Mouse (Mus musculus): Measurements from ENCODE around the gene Dusp13. TPM values are rescaled to one million over a fixed set of nuclear protein-coding genes. Genes with fewer than 3 reads are reported as not detected.

Gene Dusp13
- not detected in 2 replicates for polyA plus RNA-seq (2012)

DNA sequence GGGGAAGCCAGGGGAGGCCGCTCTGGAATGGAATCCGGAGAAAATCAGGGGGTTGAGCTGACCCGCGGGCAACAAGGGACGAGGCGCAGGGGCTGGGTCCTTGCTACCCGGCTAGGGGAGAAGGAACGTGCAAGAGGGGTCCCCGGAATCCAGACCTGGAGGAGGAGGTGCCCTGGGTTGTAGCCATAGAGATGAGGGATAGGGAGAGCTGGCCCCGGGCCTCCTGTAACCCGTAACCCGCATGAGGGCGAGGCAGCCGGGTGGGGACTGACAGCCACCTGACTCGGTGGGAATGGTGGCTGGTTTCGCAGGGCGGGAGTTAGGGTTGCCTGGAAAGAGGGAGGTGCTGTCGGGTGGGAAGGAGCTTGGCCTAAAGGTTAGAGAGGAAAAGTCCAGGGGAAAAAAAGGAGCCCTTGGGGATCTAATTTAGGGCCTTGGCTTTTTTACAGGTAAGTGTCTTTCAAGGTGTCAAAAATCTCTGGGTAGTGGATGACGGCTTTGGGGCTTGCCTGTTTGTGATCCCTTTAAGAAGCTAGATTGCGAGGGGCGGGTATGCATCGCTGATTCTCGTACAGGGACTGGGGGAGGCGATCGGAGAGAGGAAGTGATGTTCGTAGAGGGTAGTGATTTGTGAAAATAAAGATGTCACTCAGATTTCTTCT is at the start of gene Dusp13:
TSS of gene Dusp13 (minus strand) at position 301 of the 662 bp plus-strand sequence.
- TF ChIP-seq GATA1 (IDR thresholded peaks at IDR 0.05; ENCODE audit: low read length), result no peak

- TF ChIP-seq GATA1 (IDR thresholded peaks at IDR 0.05; ENCODE audit: low read length), result no peak
These were observed 49.7 kb upstream of the Dusp13 start for GRCm38 (mm10) chr14:21800641-21801040.

- TF ChIP-seq GATA1 (IDR thresholded peaks at IDR 0.05; ENCODE audit: low read length), result no peak
These were observed 41.3 kb upstream of the Dusp13 start for GRCm38 (mm10) chr14:21792250-21792649.

- no peak for TF ChIP-seq GATA1 (IDR thresholded peaks at IDR 0.05; ENCODE audit: low read length)
These were observed 40.7 kb upstream of the Dusp13 start for GRCm38 (mm10) chr14:21791722-21792121.

DNA sequence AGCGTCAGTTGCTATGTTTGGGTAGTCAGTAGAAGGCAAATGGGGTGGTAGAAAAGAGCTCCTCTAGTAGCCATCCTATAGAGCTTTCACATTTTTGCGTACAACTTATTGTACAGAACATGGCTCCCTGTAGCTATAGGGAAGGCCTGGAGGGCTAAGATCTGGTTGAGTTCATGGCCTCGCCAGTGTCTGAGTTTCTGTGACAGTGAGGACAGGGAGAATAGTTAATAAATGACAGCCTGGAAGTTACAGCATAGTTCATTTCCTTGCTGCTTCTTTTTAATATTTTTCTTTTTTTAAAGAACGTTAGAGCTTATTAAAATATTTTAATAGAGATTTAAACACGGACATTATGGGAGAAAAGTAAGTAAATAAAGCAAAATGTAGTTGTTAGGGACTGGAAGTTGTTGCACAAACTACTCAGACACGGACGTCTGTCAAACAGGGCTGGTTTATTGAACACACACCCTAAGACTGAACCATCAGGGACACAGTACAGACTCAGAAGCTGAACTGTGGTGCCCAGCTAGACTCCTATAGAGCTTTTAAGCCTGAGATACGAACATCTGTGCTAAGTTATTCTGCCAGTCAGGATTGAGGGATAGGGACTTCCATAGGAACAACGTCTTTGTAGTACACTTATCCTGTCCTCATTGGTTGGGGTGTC is 39.7 kb upstream of the Dusp13 start:
- no peak for TF ChIP-seq GATA1 (IDR thresholded peaks at IDR 0.05; ENCODE audit: low read length)

DNA sequence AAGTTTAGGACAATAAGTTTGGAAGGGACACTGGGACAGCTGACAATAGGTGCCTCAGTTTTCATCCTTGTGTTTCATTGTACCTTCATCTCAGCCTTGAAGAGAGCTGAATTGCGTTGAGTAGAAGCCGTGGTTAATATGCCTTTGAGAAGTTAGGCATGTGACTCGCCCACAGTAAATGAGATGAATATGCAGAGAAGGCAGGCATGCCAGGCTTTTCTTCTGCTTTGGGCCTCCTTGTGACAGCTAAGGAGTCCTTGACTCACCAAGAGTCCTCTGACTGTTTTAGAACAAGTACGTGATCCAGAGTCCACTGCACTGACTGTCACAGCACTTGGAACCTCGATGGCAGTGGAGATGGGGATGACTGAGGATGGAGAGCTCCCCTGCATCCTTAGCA is 37.1 kb upstream of the Dusp13 start:
- no peak for TF ChIP-seq GATA1 (IDR thresholded peaks at IDR 0.05; ENCODE audit: low read length)

GRCm38 (mm10) chr14:21787374-21787773 is 36.4 kb upstream of the Dusp13 start:
- TF ChIP-seq GATA1 (IDR thresholded peaks at IDR 0.05; ENCODE audit: low read length), result no peak

- no peak for TF ChIP-seq GATA1 (IDR thresholded peaks at IDR 0.05; ENCODE audit: low read length)
These were observed 35.5 kb upstream of the Dusp13 start for GRCm38 (mm10) chr14:21786500-21786899.

DNA sequence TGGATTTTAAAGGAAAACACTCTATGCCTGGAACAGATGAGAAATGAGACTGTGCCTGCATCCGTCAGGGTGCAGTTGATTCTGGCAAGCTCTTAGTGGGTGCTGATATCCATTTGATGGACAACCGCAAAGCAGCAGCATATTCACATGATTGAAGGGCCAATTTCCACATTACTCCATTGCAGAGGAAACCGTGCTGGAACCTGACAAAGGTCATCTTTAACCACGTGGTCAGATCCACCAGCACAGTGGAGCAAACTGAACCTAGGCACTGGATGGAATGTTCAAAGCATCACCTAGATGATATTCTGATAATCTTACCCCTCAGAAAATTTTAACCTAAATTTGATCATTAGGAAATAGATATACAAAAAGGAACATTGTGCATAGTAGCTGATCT is 25.2 kb upstream of the Dusp13 start:
- no peak for TF ChIP-seq GATA1 (IDR thresholded peaks at IDR 0.05; ENCODE audit: low read length)

- TF ChIP-seq GATA1 (IDR thresholded peaks at IDR 0.05; ENCODE audit: low read length), result no peak
These were observed 23.0 kb upstream of the Dusp13 start for GRCm38 (mm10) chr14:21773946-21774345.

- no peak for TF ChIP-seq GATA1 (IDR thresholded peaks at IDR 0.05; ENCODE audit: low read length)
These were observed 21.7 kb upstream of the Dusp13 start for GRCm38 (mm10) chr14:21772506-21773281.

- TF ChIP-seq GATA1 (IDR thresholded peaks at IDR 0.05; ENCODE audit: low read length), result no peak
These were observed 15.5 kb upstream of the Dusp13 start for GRCm38 (mm10) chr14:21766398-21766958.

DNA sequence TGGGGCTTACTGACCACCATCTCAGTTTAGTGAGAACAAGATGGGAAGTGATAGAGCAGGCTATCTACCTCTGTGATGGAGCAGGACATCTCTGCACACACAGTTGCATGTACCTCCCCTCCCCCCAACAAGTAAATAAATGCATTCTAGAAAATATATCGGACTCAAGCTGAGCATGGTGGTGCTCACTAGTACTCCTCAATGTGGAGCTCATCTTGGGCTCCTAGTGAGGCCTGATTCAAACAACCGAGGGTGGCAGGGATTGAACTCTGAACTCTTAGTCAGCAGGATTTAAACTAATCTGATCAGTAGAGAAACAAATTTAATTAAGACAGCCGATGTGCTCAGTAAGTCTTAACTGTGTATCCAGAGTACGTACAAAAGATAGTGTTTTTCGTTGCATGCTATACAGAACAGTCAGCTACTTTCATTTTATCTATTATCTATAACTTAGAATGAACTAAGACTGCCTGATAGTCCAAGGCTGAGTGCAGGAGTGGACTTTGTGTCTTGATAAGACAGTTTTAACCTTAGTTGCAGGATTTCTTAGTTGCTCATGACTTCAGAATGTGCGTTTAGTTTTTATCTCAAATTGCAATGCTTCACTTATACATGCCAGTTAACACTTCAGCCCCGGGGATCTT is 14.9 kb upstream of the Dusp13 start:
- TF ChIP-seq GATA1 (IDR thresholded peaks at IDR 0.05; ENCODE audit: low read length), result peak; percentile 35

- TF ChIP-seq GATA1 (IDR thresholded peaks at IDR 0.05; ENCODE audit: low read length), result no peak
These were observed 13.7 kb upstream of the Dusp13 start for GRCm38 (mm10) chr14:21764646-21765045.

DNA sequence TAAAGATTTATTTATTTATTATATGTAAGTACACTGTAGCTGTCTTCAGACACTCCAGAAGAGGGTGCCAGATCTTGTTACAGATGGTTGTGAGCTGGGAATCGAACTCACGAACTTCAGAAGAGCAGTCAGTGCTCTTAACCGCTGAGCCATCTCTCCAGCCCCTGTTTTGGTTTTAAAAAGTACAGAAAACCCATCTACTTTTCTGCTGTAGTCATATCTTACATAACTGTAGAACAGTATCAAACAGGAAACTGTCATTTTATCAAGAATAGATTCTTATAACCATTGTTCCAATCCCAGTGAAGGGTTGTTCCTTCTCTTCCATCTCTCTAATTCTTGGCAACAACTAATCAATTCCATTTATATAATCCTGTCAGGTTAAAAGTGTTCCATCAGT is 12.8 kb upstream of the Dusp13 start:
- no peak for TF ChIP-seq GATA1 (IDR thresholded peaks at IDR 0.05; ENCODE audit: low read length)

- no peak for TF ChIP-seq GATA1 (IDR thresholded peaks at IDR 0.05; ENCODE audit: low read length)
These were observed 10.6 kb upstream of the Dusp13 start for GRCm38 (mm10) chr14:21761560-21761959.

All from G1E-ER4 (cell line).